Mouse (Mus musculus) urinary bladder, postnatal 36 days (tissue): ENCODE data around the gene Mlst8.

Source experiments
- DNase-seq, 2 experiments: peaks; one replicate each; pipeline ENCODE4 v3.0.0; 2022; ENCODE audit warnings: low spot score in 2 of 2, mixed read lengths in 1 of 2

Mlst8 gene

DNA sequence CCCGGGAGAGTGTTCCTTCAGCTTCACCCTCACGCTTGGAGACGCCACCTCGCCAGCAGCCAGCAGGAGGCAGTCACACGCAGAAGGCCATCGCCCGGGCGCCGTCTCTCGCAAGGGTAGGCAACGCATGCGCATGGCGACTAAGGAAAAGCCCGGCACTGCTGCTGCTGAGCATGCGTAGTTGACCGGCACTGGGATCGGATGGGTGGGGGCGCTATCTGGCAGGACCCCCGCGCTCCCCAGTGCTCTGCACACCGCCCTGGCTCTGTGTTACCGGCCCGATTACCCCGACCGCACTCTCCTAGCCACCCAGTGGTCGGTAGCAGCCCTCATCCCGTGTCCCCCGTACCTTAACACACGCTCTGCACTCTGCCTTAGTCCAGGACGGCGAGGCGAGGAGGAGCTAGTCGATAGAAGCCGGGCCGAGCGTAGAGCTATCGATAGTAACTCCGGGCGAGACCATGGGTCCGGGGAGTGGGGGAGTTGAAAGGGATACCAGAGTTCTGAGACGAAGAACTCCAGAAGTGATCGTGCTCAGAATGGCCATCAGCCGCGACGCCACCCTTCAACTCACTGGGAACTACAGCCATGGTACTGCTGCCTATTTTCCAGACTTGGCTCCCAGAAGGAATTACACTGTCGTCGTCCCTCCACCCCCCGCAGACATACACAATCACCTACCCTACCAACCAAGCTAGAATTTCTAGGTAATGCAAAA lies at the start of gene Mlst8:
Gene Mlst8, minus strand, starts transcription at position 416 of the 718 bp plus-strand sequence.
- DNase-seq = peak; percentile 94 to 97

- no peak for DNase-seq
These were observed 49.7 kb upstream of the Mlst8 start for GRCm38 (mm10) chr17:24528560-24528918.

GRCm38 (mm10) chr17:24527723-24528559 lies 49.1 kb upstream of the Mlst8 start, which contains the start of gene Traf7:
Gene Traf7 (minus strand): TSS chr17:24527938.
- DNase-seq = peak; percentile 85 to 91

DNA sequence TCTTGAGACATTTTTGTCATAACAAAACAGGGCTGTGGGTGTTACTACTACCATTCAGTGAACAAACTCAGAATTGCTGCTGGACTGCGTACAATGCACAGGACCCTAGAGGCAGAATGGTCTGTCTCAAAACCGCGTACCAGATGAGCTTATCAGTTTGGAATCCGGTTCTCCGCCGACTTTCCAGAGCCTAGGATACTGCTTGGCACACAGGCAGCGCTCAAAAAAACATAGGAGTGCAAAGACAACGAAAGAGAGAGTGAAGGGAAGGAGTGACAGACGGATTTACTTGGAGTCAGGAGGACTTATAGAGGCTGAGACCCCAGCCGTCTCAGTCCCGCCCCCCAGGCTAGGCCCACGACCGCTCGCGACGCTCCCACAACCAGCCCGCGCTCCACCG lies 48.4 kb upstream of the Mlst8 start:
- DNase-seq = no peak

DNA sequence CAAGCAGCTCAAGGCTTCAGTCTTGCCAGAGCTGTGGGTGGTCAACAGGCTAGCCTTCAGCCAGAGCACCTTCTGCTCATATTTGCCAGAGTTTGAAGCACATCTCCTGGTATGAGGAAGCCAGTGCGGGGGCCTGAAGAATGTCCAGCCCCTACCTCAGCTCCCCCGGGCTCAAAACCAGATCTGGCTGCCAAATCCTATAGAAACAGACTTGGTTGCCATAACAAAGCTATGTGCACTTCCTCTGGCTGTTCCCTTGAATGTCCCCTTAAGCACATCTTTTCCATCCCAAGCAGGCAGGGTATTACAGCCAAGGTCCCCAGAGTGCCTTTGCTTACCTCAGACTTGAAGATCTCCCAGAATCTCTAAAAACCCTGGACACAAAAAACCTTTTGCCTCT lies 45.9 kb upstream of the Mlst8 start:
- DNase-seq = no peak

GRCm38 (mm10) chr17:24520450-24520849 lies 41.6 kb upstream of the Mlst8 start:
- no peak for DNase-seq

DNA sequence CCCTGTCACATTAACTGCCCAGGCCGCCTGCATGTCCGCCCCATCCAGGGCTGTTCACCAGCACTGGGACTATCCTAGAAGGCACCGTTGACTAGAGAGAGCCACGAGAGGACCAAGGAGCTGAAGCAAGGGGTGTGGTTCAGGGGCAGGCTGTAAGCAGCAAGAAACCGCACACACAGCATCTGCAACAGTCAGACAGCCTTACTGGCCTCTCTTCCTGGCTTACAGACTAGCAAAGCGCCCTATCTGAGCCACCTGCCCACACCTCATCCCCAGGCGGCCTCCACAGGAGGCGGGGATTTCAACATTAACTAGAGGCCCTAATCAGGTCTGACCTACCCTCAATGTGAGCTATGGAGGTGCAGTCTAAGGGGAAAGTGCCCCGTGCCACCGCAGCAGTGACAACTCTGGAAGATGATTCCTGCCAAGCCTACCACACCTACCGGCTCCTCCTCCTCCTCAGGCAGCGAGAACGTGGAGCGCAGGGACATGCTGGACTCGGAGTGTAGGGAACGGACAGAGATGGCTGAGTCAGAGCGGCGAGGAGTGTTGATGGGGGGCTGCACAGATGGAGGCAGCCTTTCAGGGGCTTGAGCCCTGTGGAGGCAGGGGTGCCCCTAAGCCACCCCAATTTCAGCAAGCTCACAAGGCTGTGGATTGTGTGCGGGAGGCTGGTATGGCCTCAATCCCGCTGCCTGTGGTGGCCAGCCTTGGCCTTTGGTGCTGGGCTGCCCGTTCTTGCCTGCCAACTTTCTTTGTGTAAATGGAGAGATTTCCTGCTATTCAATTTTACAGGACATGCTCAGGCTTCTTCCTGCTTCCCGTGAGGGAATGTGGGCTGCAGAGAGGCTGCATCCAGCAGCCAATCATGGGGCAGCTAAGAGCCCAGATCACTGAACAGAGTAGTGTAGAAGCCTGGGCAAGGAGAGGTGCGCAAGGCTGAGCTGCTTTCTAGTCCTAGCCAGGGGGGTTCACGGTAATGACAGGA lies 35.7 kb upstream of the Mlst8 start:
- no peak for DNase-seq

- peak; percentile 37 to 46 for DNase-seq
These were observed 34.7 kb upstream of the Mlst8 start for GRCm38 (mm10) chr17:24513609-24514008.

GRCm38 (mm10) chr17:24507806-24508460 lies 29.1 kb upstream of the Mlst8 start:
- DNase-seq = no peak

GRCm38 (mm10) chr17:24507129-24507664 lies 28.3 kb upstream of the Mlst8 start:
- DNase-seq = no peak

DNA sequence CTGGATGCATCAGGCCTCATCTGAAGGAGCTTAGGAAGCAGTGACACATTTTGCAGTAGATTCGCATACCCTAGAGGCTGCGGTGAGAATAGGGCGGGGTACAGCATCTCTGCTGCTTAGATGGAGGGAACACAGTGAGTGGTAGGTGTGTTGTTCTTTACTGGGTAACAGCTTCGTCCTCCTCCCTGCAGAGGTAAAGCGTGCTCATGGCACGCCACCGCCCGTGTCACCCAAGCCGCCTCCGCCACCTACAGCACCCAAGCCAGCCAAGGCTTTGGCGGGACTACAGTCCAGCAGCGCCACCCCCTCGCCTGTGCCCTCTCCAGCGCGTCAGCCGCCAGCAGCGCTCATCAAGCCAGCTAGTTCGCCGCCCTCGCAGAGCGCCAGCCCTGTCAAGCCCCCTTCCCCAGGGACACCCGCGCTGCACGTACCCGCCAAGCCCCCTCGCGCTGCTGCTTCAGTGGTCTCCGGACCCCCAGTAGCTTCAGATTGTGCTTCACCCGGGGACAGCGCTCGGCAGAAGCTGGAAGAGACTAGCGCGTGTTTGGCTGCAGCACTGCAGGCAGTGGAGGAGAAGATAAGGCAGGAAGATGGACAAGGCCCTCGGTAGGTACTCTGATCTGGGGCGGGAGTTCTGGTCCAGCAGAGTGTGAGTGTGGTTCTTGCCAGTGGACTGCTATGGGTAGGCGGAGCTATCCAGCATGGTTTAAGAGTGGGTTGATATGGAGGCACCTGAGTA lies 27.6 kb upstream of the Mlst8 start:
- no peak for DNase-seq

- DNase-seq = no peak
These were observed 26.5 kb upstream of the Mlst8 start for GRCm38 (mm10) chr17:24505286-24505955.

GRCm38 (mm10) chr17:24504085-24504484 lies 25.2 kb upstream of the Mlst8 start:
- DNase-seq = no peak

GRCm38 (mm10) chr17:24502208-24502607 lies 23.3 kb upstream of the Mlst8 start:
- DNase-seq = no peak

GRCm38 (mm10) chr17:24496026-24496425 lies 17.1 kb upstream of the Mlst8 start:
- no peak for DNase-seq

- DNase-seq = no peak
These were observed 16.6 kb upstream of the Mlst8 start for GRCm38 (mm10) chr17:24495443-24495842.

- no peak for DNase-seq
These were observed 15.9 kb upstream of the Mlst8 start for GRCm38 (mm10) chr17:24494627-24495335.

- DNase-seq = no peak
These were observed 11.5 kb upstream of the Mlst8 start for GRCm38 (mm10) chr17:24490399-24490798.
